Mouse (Mus musculus): Measurements from ENCODE around the gene Mettl27.

DNA sequence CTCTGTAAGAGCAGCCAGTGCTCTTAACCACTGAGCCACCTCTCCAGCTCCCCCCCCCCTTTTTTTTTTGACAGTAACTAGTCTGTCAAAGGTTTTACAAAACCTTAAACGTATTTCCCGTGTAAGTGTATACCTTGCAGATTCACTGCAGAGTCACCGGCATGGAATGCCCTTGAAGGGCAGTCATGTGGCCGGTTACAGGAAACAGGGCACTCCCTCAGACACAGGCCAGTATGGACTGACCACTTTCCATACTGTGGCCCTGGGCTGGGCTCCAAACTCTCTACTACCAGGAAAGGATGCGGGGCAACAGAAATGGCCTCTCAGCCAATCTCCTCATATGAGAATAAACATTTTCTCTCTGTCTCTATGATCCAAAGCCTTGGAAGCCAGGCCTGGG, 23.3 kb downstream of the Mettl27 start:
- TF ChIP-seq POLR2A (IDR thresholded peaks at IDR 0.05; ENCODE audit: low read depth, low read length) (no peak), CTCF (IDR thresholded peaks at IDR 0.05; ENCODE audit: borderline replicate concordance, insufficient read depth, low read length) (no peak)

Measured in embryonic fibroblast, embryonic 13.5 days (primary cell).